Mouse (Mus musculus): ENCODE measurements around the gene Dock6. TPM values are rescaled to one million over a fixed set of nuclear protein-coding genes. Genes with fewer than 3 reads are reported as not detected.

Gene Dock6
- polyA plus RNA-seq (2017; shearing (Covaris generic)): 1 to 10 TPM; 3.7 to 4.5 TPM

GRCm38 (mm10) chr9:21852128-21853091 lies at the start of gene Dock6:
Gene Dock6, minus strand, starts transcription at chr9:21852635.

GRCm38 (mm10) chr9:21835258-21835912 lies 17.1 kb downstream of the Dock6 start, which contains the start of gene Angptl8:
Gene Angptl8, plus strand, starts transcription at chr9:21835510.

GRCm38 (mm10) chr9:21798345-21799009 lies 54.0 kb downstream of the Dock6 start, which contains the start of gene Kank2:
Gene Kank2, minus strand, starts transcription at chr9:21798744.

GRCm38 (mm10) chr9:21760155-21761088 lies 92.0 kb downstream of the Dock6 start, which contains the start of gene Spc24:
Gene Spc24, minus strand, starts transcription at chr9:21760303.

Other genes starting within 250 kb of the Dock6 start
- 10 to 100 TPM; 60.5 to 61.5 TPM for gene Smarca4, start 236.5 kb downstream of the Dock6 start, polyA plus RNA-seq (2017; shearing (Covaris generic))
- gene Ldlr, start 129.2 kb downstream of the Dock6 start, polyA plus RNA-seq (2017; shearing (Covaris generic)): 10 to 100 TPM; 20.3 to 29.5 TPM
- gene Spc24, start 92.3 kb downstream of the Dock6 start, polyA plus RNA-seq (2017; shearing (Covaris generic)): 1 to 10 TPM; 2.8 to 3.7 TPM
- under 1 TPM in 1 of 2 experiments, not detected in 1; 0.45 TPM for gene Kank2, start 53.9 kb downstream of the Dock6 start, polyA plus RNA-seq (2017; shearing (Covaris generic))
- under 1 TPM in 1 of 2 experiments, not detected in 1; 0.44 TPM for gene Angptl8, start 17.1 kb downstream of the Dock6 start, polyA plus RNA-seq (2017; shearing (Covaris generic))
- gene Rab3d, start 65.6 kb upstream of the Dock6 start, polyA plus RNA-seq (2017; shearing (Covaris generic)): 10 to 100 TPM; 14.8 to 29.0 TPM
- gene Ccdc159, start 74.8 kb upstream of the Dock6 start, polyA plus RNA-seq (2017; shearing (Covaris generic)): 1 to 10 TPM in 1 of 2 experiments, under 1 TPM in 1; 0.86 to 1.5 TPM
- 1 to 10 TPM; 3.6 to 8.0 TPM for gene Tmem205, start 74.9 kb upstream of the Dock6 start, polyA plus RNA-seq (2017; shearing (Covaris generic))
- 1 to 10 TPM; 1.6 to 1.9 TPM for gene Plppr2, start 84.4 kb upstream of the Dock6 start, polyA plus RNA-seq (2017; shearing (Covaris generic))
- 10 to 100 TPM; 11.8 to 12.4 TPM for gene Swsap1, start 103.1 kb upstream of the Dock6 start, polyA plus RNA-seq (2017; shearing (Covaris generic))
- under 1 TPM in 1 of 2 experiments, not detected in 1; 0.84 TPM for gene Epor, start 110.9 kb upstream of the Dock6 start, polyA plus RNA-seq (2017; shearing (Covaris generic))
- gene Rgl3, start 136.8 kb upstream of the Dock6 start, polyA plus RNA-seq (2017; shearing (Covaris generic)): under 1 TPM in 1 of 2 experiments, not detected in 1; 0.20 TPM
- under 1 TPM; 0.18 to 0.49 TPM for gene Ccdc151, start 150.0 kb upstream of the Dock6 start, polyA plus RNA-seq (2017; shearing (Covaris generic))
- gene Prkcsh, start 150.2 kb upstream of the Dock6 start, polyA plus RNA-seq (2017; shearing (Covaris generic)): 10 to 100 TPM; 76.4 to 98.0 TPM
- gene Elavl3, start 199.4 kb upstream of the Dock6 start, polyA plus RNA-seq (2017; shearing (Covaris generic)): under 1 TPM; 0.24 to 0.78 TPM
- gene Gm49318, start 218.6 kb upstream of the Dock6 start, polyA plus RNA-seq (2017; shearing (Covaris generic)): not detected
- 10 to 100 TPM; 19.8 to 27.0 TPM for gene Zfp653, start 218.7 kb upstream of the Dock6 start, polyA plus RNA-seq (2017; shearing (Covaris generic))
- 10 to 100 TPM; 45.4 to 50.3 TPM for gene Ecsit, start 232.8 kb upstream of the Dock6 start, polyA plus RNA-seq (2017; shearing (Covaris generic))
- gene Cnn1, start 246.6 kb upstream of the Dock6 start, polyA plus RNA-seq (2017; shearing (Covaris generic)): under 1 TPM; 0.13 to 0.38 TPM